Mouse (Mus musculus) gastrocnemius, adult 18-20 months (tissue): Measurements from ENCODE around the gene Rfx4. TPM values are rescaled to one million over a fixed set of nuclear protein-coding genes. Genes with fewer than 3 reads are reported as not detected.

ENCODE experiments used
- DNase-seq: peaks from one replicate; pipeline ENCODE4 v3.0.0; 2021; ENCODE audit warnings: low spot score
- long read RNA-seq, 2 experiments: library from polyadenylated mRNA; stranded (forward); transcript quantifications; one replicate each; pipeline ENCODE4 v2.0.0; 2021
- total RNA-seq, 2 experiments: library from RNA; stranded (reverse); gene quantifications; 2 replicates each; pipeline ENCODE4 v1.2.3; 2021

Gene Rfx4
- total RNA-seq, result not detected
- long read RNA-seq, experiment 1, result 0 reads
- long read RNA-seq, experiment 2, result 0 reads

GRCm38 (mm10) chr10:84755786-84756203, at the start of gene Rfx4:
TSS of gene Rfx4 (plus strand) at chr10:84756062.
- DNase-seq, result no peak

DNA sequence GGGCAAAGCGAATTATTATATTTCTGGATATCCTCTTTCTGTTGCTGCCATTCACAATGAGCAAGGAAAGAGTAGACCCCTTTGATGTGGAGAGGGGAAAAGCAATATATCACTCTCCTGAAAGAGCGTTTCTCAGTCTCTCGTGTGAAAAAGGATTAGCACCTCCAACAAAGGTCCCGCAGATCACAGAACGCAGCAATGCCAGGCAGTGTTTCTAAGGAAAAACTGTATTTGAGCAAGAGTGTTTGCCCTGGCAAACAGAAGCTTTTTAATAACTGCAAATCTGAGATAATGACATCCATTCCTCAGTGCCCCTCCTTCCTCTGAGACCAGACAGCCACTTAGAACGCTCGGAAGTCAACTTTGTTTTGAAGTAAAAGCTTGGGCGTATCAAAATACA, 49.3 kb upstream of the Rfx4 start:
- no peak for DNase-seq

DNA sequence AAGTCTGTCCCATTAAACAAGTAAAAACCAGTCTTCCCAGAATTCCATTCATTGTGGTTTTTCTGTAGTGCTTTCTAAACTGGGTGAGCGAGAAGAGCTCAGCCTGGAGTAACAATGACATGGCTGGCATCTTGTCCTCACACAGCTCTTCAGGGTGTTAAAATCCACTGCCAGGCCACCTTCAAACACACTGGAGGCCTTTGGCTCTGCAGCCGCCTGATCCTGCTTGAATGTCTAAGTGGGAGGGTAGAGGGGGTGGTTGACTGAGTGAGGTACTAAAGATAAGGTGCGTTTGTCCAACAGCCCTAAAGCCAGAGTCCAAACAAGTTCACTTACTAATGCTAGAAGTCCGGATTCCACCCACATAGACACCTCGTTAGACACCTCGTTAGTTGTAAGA, 48.6 kb upstream of the Rfx4 start:
- no peak for DNase-seq

- DNase-seq, result no peak
Measured at GRCm38 (mm10) chr10:84707752-84708530, 47.9 kb upstream of the Rfx4 start.

GRCm38 (mm10) chr10:84710192-84710591, 45.7 kb upstream of the Rfx4 start:
- no peak for DNase-seq

DNA sequence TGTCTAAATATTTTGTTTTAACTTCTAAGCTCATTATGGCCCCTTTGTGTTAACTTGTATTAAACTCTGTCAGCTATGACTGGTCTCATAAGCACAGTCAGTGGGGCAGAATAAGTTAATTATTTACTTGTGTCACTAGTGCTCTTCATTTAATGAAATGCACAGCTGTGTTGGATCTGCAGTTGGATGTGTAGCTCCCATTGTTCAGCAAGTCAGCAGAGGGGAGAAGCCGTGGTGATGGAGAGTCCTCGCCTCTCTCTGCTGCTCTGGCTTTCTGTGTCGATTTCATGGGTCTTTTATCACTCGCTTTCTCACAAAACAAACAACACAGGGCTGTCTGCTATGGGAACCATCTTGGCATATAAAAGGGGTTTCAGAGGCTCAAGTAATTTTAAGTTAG, 45.0 kb upstream of the Rfx4 start:
- no peak for DNase-seq

- no peak for DNase-seq
Measured at GRCm38 (mm10) chr10:84711479-84711878, 44.4 kb upstream of the Rfx4 start.

GRCm38 (mm10) chr10:84711940-84712339, 43.9 kb upstream of the Rfx4 start:
- DNase-seq, result no peak

DNA sequence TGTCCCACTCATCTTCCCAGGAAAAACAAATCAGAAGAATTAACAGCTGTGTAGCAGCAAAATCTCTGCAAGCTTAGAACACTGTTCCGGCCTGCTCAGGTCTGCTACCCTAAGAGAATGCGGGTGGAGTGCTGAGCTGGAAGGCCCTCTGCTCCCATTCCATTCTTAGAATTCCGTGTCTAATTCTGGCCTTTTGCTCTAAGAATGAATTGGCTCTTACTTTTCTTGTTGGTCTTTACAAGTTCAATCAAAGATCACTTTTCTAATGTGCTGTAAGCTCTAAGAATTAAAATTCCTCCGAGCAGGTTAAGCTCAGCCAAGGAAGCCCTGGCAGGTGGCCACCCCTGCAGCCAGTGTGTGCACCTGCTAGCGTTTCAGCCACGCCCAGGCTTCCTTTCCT, 43.3 kb upstream of the Rfx4 start:
- no peak for DNase-seq

GRCm38 (mm10) chr10:84713043-84713442, 42.8 kb upstream of the Rfx4 start:
- DNase-seq, result no peak

GRCm38 (mm10) chr10:84715639-84716038, 40.2 kb upstream of the Rfx4 start:
- no peak for DNase-seq

GRCm38 (mm10) chr10:84716581-84716980, 39.3 kb upstream of the Rfx4 start:
- no peak for DNase-seq

GRCm38 (mm10) chr10:84722711-84723110, 33.2 kb upstream of the Rfx4 start:
- DNase-seq, result no peak

- DNase-seq, result no peak
Measured at GRCm38 (mm10) chr10:84727005-84727404, 28.9 kb upstream of the Rfx4 start.

DNA sequence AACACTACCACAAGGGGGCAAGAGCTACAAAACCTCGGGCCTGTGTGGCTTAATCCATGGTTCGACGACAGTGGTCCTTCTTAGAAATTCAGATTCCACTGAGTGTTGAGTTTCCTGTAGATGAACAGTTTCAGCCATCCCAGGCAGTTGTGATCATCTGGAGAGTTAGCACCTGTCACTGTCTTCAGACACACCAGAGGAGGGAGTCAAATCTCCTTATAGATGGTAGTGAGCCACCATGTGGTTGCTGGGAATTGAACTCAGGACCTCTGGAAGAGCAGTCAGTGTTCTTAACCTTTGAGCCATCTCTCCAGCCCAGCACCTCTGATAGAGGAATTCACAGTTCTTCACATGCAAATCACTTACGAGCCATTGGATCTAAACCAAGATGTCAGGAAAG, 28.1 kb upstream of the Rfx4 start:
- DNase-seq, result no peak

GRCm38 (mm10) chr10:84730078-84730477, 25.8 kb upstream of the Rfx4 start:
- no peak for DNase-seq

DNA sequence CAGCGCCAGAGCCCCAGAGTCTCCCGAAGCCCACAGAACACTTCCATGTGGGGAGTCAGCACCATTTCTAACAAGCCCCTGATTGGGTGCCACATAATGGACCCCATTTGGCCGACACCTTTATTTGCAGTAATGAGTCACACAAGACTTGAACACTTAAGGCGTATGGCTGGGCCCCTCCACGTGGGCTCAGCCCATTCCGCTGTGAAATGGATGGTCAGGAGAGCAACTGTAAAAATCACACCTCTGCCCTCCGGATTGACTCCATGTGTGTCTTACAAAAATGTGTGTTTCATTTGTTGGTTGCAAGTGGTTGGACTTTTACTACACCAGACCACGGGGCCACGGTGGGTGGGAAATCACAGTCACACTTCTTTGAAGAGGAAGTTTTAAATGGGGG, 24.9 kb upstream of the Rfx4 start:
- DNase-seq, result no peak

GRCm38 (mm10) chr10:84733511-84733910, 22.4 kb upstream of the Rfx4 start:
- no peak for DNase-seq

DNA sequence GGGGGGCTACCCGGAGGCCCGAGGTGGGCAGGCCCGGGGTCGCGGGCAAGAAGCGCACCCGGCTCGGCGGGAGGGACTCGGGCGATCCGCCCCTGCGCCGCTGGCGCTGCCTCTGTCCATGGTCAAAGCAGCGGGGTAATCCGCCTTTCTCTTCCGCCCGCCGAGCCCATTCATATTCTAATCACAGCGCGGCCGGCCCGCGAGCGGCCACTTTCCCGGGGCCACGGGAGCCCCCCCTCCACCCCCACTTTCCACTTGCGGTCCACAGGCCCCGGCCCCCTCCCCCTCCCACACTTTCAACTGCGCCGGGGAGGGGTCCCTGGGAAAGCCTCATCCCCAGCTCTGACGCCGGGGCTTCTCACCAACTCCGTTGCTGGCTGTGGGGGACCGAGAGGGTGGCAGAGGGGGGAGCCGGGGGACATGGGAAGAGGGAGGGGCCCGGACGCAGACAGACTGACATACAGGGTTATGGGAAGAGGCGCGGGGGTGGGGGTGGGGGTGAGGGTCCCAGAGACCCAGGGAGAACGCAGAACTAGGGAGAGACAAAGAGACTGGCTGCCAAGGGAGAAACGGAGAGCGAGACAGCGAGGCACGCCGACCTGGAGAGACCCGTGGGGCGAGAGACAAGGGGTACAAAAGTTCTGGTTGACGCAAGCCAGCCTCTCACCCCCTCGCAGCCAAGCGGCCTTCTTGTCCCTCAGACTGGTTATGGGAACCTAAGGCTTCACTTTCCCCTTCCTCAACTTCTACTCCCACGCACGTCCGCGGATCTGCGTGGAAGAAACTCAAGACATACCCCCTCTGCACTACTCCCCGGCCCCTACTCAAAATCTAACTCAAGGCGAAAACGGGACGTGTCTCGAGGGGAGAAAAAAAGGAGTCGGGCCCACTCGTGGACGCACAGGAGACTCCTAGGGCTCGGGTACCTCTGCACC, 744 bp upstream of the Rfx4 start:
- DNase-seq, result no peak

GRCm38 (mm10) chr10:84756435-84757095, 703 bp downstream of the Rfx4 start:
- DNase-seq, result no peak

DNA sequence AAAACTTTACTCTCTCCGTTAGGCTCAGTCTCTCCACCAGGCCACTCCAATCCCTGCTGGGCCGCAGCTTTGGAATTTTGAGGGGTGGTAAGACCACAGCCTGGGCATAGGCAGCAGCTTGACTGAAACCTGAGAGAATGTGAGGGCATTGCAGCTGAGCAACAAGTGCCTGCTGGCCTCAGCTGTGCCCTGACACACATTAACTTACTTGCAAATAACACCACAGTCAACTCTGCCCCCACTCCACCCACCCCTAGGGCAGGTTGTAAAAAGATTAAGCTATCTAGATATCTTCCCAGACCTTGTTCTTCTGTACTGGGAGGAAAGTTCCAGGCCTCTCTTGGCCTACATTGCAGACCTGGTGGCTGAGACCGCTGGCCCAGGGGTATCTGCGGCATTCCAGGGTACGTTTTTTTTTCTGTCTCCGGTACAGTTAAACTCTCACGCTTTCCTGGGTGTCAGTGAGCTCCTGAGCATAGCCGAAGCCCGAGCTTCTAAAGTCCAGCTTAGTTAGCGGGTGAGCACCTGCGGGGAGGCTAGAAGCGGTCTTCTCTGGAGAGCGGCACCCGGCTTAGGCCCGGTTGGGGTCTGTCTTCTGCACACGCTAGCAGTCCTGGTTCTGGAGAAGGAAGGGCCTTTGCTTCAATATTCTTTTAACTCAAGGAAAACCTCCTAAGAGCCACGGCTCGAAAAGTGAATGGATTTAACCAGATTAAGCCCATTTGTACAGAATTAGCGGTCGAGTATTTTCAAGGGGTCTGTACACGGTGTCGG, 1.8 kb downstream of the Rfx4 start:
- no peak for DNase-seq
